Mouse (Mus musculus): Measurements from ENCODE around the gene Olfr374. TPM values are rescaled to one million over a fixed set of nuclear protein-coding genes. Genes with fewer than 3 reads are reported as not detected.
A peak's percentile ranks its signal among the peaks of the same experiment; 100 is the strongest.

The Olfr374 gene
- total RNA-seq, 2 experiments from 2014 or later = not detected

DNA sequence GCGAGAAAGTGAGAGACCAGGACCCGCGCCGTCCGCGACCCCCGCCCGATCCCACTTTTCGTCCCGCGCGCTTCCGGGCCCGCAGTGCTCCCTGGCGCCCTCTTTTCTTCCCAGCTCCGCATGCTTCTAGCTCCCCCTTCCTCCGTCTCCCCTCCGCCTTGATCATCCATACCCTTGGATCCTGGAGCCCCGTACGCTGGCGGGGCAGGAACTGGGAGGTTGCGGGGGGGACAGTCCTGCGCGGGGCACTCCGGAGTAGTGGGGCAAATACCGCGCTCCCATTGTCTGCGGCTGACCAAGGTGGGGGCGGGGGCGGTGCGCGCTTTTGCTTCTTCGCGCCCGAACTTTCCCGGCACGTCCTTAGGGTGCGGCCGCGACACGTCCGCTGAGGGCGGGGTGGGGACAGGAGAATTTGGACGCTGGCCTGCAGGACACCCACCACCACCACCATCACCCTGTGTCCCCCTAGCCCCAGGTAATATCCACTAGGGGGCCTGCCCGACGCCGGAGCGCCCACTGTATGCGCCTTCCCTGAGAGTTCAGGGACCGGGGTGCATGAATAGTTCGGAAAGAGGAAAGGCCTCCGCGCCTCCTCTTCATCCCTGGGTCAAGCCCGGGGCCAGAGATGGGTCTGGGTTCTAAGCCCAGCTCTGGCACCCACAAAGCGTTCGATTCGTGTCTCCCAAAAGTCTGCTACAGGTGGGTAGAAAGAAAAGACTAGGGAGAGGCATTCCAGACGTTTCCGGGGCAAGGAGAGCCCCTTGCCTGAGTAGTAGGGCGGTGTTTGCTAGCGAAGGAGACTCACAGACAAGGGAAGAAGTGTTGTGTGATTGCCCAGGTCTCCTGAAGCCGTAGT lies 28.8 kb downstream of the Olfr374 start:
- DNase-seq (ENCODE audit: low spot score in 2 of 2) = peak; percentile 32 to 49

DNA sequence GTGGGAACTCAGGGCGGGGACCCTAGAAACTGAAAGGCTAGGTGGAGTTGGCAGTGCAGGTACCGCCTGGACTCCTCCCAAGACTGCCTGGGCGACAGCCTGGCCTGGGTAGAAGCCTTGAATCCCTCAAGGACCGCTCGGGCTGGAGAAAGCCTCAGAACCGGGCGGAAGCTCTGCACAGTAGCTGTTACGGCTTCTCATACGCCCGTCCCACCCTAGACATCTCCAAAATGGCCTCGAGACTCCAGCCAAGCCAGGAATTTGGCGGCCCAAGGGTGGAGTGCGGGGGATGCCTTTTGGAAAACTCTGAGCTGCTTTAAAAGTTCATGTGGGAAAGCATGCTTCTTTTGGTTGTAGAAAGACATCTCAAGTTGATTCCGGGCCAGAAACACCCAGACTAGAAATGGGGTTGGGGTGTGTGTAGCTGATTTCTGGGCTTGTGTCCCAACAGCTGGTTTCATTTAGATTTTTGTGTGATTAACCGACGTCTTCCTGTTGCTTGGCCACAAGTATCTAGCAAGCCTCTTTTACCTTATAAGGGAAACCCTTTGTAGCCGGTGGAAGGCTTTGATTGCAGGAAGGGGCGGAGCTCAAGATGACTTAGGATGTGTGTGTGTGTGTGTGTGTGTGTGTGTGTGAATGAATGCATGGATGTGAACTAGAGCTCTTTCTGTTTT lies 29.6 kb downstream of the Olfr374 start:
- peak; percentile 43 to 44 for DNase-seq (ENCODE audit: low spot score in 2 of 2)

DNA sequence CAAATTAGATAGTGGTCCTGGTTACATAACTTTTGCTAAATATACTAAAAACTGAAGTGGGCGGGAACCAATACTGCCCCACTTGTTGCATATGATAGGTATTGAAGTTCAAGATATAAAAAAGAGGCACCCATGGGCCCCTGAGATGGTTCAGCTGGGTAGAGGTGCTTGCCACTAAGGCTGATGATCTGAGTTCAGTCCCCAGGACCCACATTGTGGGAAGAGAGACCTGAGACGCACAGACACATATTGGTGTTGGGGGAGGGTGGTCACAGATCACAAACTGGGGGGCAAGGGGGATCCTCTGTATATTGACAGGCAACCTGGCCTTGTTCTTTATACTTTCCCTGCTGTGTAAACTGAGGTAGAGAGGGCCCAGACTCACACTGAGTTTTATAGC lies 30.6 kb downstream of the Olfr374 start:
- DNase-seq (ENCODE audit: low spot score in 2 of 2) = no peak

DNA sequence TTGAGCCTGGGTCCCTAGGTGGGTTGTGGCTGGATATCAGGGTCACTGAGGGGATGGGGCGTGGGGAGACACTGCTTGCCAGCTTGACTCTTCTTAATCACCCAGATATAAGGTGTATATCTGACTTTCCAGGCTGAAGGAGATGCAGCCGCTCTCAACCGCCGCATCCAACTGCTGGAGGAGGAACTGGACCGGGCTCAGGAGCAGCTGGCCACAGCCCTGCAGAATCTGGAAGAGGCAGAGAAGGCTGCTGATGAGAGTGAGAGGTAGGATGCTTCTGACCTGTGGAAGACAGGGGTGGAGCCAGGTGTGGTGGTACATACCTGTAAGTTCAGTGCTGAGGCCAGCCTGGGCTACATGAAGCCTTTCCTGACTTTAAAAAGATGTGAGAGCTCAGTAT lies 31.6 kb downstream of the Olfr374 start:
- no peak for DNase-seq (ENCODE audit: low spot score in 2 of 2)

DNA sequence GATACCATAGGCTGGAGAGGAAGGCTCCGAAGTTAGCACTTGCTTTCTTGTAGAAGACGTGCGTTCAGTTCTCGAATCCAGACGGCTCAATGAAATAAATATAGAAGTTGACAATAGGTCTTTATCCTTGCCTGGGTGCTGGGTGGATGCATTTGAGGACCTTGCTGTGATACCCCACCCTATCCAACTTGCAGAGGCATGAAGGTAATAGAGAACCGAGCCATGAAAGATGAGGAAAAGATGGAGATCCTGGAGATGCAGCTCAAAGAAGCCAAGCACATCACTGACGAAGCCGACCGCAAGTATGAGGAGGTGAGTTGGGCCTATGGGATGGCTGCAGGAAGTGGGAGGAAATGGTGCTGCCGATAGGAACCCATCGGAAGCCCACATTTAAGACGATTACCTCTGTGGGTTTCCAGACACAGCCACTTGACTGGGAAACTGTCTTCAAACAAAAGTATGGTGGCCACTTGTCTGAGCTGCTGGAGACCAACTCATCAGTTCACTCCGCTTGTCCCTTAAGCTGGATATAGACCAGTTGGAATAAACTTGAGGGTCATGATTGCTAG lies 36.5 kb downstream of the Olfr374 start:
- no peak for DNase-seq (ENCODE audit: low spot score in 2 of 2)

DNA sequence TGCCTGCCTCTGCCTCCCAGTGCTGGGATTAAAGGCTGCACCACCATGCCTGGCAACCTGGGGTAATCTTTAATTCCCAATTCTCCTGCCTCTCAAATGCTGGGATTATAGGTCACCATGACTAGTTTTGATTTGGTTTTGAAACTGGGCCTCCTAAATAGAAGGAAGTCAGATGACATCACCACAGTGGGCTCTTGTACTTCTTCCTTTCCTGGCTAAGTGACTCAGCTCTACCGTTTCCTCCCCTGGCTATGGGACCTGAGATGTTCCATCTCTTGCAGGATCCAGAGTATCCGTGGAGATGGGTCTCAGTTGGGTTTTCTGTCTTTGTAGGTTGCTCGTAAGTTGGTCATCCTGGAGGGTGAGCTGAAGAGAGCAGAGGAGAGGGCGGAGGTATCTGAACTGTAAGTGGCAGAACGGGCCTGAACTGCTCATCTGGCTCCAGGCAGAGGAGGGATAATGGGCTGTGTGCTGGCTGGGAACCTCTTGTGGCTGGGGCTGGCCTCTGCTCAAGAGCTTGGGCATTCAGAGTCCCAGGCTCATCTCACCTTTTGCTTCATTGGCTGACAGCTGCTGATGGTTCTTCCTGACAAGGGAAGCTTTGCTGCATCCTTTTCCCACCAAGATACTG lies 37.6 kb downstream of the Olfr374 start:
- DNase-seq (ENCODE audit: low spot score in 2 of 2) = no peak

DNA sequence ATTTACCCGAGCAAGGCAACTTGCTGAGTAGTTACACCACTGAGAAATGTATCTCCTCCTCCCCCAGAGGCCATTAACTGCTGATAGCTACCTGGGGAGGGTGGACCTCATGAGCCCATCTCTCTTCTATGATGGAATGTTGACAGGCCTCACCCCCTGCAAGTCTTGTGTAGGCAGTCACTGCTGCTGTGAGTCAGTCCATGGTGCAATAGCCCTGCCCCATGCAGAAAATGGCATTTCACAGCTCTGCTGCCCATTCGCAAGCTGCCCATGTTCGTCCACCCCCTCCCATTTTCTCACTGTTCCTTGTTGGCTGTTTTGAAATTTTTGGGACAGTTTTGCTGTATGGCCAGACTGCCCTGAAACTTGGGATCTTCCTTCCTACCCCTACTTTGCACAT lies 38.7 kb downstream of the Olfr374 start:
- DNase-seq (ENCODE audit: low spot score in 2 of 2) = no peak

DNA sequence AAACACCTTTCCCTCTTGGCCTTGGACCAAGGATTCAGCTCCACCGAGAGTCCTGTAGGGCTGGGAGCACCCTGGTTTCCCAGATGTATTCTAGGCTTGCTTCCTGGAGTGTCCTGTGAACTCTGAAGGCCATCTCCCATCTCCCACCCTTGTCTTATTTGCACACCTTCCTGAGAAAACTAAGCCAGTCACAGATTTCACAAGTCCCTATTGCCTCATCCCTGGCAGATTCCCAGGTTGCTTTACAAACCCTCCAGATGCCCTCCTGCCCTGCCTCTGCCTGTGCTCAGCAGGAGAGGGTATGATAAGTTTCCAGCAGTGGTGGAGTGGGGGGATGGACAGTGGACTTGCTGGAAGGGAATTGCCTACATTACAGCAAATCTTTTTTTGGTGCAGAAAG lies 39.2 kb downstream of the Olfr374 start:
- DNase-seq (ENCODE audit: low spot score in 2 of 2) = peak in 1 of 2 experiments; percentile 43

DNA sequence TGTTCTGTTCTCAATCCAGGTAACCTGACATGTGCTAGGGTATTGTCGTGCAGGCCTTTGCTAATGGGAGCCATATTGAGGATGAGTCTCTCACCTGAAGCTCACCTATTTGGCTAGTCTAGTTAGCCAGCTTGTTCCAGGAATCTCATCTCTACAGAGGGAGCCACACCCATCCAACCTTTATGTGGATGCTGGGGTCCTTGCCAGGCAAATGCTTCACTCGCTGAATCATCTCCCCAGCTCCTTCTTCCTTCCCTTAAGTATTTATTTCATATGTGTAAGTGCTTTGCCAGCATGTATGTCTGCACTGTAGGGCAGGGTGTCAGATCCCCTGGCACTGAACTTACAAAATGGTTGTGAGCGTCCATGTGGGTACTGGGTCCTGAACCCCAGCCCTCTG lies 39.7 kb downstream of the Olfr374 start:
- no peak for DNase-seq (ENCODE audit: low spot score in 2 of 2)

DNA sequence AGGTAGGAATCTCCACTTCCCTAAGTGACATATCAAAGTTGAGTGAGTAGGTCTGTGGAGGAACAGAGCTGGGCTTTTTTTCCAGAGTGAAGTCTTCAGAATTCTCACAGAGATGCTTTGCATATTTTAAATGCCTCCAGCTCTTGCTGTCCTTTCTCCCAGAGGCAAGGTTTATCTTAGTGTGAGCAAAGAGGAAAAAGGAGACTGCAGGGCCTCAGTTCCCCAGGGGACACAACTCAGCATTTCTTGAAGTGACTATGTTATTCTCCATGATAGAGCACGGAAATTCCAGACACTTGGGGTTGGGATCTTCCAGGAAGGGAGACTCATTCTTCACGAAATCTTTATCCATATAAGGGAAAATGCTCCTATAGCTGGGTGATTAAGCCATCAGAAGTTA lies 40.4 kb downstream of the Olfr374 start:
- no peak for DNase-seq (ENCODE audit: low spot score in 2 of 2)

DNA sequence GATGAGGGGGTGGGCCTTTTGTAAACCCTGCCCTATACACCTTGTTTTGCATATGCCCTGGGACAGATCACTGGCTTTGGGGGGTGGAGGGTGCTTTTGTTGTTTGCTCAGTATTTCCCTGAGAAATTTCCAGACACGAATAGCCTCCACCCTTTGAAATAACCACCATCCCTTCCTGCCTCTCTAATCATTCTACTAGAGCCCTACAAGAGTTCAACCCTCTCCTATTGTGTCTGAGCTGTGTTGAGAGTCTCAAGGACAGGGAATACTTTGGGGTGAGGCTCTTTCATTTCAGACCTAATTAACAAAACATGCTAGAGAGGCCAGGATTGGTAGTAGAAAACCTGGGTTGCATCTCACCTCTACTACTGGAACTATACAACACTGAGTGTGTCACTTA lies 42.2 kb downstream of the Olfr374 start:
- no peak for DNase-seq (ENCODE audit: low spot score in 2 of 2)

DNA sequence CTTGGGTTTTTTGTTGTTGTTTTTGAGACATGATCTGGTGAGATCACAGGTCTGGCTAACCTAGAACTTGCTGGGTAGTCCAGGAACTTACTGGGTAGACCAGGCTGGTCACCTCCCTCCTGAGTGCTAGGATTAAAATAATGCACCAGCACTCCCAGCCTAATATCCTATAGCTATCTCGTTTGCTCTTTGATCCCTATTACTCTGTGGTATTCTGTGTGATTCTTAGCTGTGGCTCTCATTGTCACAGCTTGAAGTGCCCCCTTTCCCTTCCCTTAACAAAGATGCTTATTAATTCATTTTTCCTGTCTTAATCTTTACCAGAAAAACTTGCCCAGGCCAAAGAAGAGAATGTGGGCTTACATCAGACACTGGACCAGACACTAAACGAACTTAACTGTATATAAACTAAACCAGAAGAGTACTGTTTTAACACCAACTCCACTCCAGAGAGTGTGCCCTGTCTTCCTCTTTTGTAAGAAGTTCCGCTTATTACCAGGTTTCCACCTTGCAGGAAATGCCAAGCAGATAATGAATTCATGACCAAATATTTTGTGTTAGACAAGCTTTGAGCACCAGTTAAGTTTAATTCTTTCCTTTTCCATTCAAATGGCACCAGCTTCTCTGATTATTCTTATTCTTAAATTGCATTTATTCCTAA lies 44.7 kb downstream of the Olfr374 start:
- no peak for DNase-seq (ENCODE audit: low spot score in 2 of 2)

DNA sequence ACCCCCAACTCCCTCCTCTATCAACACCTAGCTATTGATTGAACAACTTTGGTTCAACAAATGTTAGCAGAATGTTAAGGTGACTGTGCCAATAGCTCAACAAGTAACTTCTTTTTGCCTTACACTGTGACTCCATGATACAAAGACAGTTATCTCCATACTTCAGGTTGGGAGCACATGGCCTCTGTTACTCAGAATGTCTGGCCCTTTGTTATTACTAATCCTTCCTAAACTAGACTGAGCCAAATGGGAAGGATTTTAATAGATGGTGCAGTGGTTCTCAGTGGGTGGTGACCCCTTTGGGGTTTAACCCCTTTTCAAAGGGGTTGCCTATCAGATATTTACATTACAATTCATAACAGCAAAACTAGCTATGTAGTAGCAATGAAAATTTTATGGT lies 46.5 kb downstream of the Olfr374 start:
- DNase-seq (ENCODE audit: low spot score in 2 of 2) = no peak

DNA sequence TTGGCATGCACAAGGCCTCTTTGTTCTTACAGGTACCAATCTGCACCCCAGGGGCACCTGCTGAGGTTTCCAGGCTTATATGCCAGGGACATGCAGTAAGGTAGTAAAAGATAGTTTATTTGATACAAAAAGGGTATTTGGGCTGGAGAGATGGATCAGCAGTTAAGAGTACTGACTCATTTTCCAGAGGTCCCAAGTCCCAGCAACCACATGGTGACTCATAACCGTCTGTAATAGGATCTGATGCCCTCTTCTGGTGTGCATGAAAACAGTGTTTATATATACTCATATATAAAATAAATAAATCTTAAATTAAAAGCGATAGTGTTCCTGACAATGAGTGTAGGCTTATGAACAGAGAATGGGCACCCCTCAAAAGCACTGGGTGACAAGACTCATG lies 51.3 kb downstream of the Olfr374 start:
- no peak for DNase-seq (ENCODE audit: low spot score in 2 of 2)

DNA sequence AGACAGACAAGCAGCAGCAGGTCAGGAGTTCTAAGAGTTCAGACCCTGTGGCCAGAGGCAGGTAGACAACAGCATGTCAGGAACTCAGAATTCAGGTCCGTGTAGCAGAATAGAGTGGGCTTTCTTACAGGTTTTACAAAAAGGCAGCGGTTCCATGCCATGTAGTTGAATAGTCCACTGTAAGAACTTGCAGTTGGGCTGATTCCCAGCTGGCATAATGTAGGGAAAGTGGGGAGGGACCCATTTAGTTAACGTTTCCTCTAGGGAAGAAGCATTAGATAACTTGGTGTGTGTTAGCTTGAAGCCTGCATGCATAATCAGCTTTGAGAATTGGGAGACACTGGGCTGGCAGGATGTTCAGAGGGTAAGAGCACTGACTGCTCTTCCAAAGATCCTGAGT lies 51.9 kb downstream of the Olfr374 start:
- DNase-seq (ENCODE audit: low spot score in 2 of 2) = no peak

DNA sequence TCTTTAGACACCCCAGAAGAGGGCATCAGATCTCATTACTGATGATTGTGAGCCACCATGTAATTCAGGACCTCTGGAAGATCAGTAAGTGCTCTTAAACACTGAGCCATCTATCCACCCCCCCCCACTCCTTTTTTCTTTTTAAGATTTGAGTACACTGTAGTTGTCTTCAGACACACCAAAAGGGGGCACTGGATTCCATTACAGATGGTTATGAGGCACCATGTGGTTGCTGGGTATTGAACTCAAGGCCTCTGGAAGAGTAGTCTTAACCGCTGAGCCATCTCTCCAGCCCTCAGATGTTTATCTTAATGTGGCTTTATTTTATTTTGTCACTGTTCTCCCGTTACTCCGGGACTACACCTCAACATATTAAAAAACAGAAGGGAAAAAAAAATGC lies 53.2 kb downstream of the Olfr374 start:
- no peak for DNase-seq (ENCODE audit: low spot score in 2 of 2)

DNA sequence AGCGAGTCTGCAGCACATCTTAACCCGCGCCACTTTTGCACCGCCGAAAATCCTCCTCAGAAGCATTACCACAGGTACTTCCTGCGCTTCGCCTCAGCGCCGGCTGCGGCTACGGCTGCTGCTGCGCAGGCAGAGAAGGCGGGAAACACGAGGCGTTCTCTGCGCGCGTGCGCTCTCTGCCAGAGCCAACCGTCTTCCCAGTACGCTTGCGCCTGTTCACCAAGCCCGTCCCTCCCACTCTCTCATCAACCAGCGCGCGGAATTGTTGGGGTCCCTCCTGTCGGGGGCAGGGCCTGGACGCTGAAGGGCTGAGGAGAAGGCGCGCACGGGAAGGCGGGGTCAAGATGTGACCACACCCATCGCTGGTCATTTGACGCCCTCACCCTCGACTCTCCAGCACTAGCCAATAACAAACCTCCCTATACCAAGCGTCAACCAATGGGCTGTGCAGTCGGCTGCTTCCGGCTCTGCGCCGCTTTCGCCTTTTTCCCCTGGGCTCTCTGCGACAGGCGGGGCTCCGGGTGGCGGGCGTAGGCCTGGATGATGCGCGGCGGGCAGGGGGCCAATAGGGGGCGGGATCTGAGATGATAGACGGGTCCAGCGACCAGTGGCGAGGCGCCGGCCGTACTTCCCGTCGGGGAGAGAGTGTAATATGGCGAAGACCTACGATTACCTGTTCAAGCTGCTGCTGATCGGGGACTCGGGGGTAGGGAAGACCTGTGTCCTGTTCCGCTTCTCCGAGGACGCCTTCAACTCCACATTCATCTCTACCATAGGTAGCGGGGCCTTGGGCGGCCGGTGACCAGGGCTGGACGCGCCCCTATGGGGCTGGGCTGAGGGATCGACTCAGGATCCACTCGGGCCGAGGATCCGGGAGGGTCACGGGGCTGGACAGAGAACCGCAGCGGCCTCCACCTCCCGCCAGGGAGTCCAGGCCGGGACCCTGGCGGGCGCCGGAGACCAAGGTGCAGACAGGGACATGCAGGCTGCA lies 54.2 kb downstream of the Olfr374 start, which contains the start of gene Rab8a:
Gene Rab8a, plus strand, starts transcription at position 494 of the 991 bp plus-strand sequence.
- peak; percentile 100 for DNase-seq (ENCODE audit: low spot score in 2 of 2)

DNA sequence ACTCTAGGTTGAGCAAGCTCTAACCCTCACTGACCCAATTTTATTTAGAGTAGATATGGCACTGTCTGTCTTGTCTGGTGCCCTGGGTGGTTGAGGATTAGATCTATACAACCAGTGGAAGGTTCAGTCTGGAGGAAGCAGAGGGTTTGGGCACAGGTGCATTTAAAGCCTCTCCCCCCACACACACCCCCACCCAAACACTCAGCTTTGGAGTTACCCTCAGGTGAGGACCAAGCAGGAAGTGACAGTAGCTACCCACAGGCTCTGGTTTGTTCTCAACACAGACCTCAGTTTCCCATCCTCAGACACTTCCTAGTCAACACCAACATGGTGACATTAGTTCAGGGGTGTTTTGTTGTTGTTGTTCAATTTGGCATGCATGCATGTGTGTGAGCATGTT lies 56.0 kb downstream of the Olfr374 start:
- DNase-seq (ENCODE audit: low spot score in 2 of 2) = no peak
